In genomic region chr1:157119168-157119567, GRCm38 (mm10) we compare ENCODE assay signal across 29 mouse cellular contexts. TPM values are rescaled to one million over a fixed set of nuclear protein-coding genes. Genes with fewer than 3 reads are reported as not detected.
A peak's percentile ranks its signal among the peaks of the same experiment; 100 is the strongest.
DNase-seq lines count a peak whose midpoint lies in the region; ATAC-seq and TF ChIP-seq lines count a peak whose summit lies in the region.
"Had no signal": no experiment of that assay in that cellular context is flagged by ENCODE, and none has a peak within 500 bp of the region (broad histone marks: within the 10 kb centered on the region; RNA-seq: fewer than 3 reads in every experiment).

No protein-coding gene starts in this region.

- 75% methylated on average over 6 of the region's 6 CpGs for WGBS in embryonic facial prominence, embryonic 14.5 days
- WGBS in embryonic facial prominence, embryonic 10.5 days: 90% methylated on average over 6 of the region's 6 CpGs
- 84% methylated on average over 6 of the region's 6 CpGs for WGBS in heart, embryonic 12.5 days
- WGBS in lung, embryonic 14.5 days: 66% methylated on average over 6 of the region's 6 CpGs
- 84% methylated on average over 6 of the region's 6 CpGs for WGBS in limb, embryonic 14.5 days

- H3K27me3 ChIP-seq in embryonic facial prominence, embryonic 14.5 days (replicated peaks; ENCODE audit: control insufficient read depth, insufficient read depth, low read length): no peaks in the 10 kb centered on the region
- no peaks in the 10 kb centered on the region for H3K27me3 ChIP-seq in embryonic facial prominence, embryonic 10.5 days (replicated peaks; ENCODE audit: low read depth, poor library complexity, severe bottlenecking)
- H3K27me3 ChIP-seq in heart, embryonic 12.5 days (replicated peaks): no peaks in the 10 kb centered on the region
- H3K27me3 ChIP-seq in lung, embryonic 14.5 days (ENCODE audit: insufficient read depth, low read length): no peaks in the 10 kb centered on the region
- H3K27me3 ChIP-seq in limb, embryonic 14.5 days (ENCODE audit: control insufficient read depth, insufficient read depth, low read length): no peaks in the 10 kb centered on the region
- H3K27me3 ChIP-seq: embryonic facial prominence, embryonic 12.5 days; forebrain, embryonic 12.5 days; forebrain, embryonic 15.5 days; hindbrain, embryonic 13.5 days had no signal

- no peak overlapping the region for H3K4me2 ChIP-seq in embryonic facial prominence, embryonic 14.5 days (ENCODE audit: low read depth, low read length)
- no peak overlapping the region for H3K4me2 ChIP-seq in heart, embryonic 12.5 days
- H3K4me2 ChIP-seq in lung, embryonic 14.5 days: no peak overlapping the region
- no peak overlapping the region for H3K4me2 ChIP-seq in limb, embryonic 14.5 days (replicated peaks; ENCODE audit: low read depth, low read length, severe bottlenecking)
- H3K4me2 ChIP-seq: embryonic facial prominence, embryonic 12.5 days; forebrain, embryonic 12.5 days; forebrain, embryonic 15.5 days; hindbrain, embryonic 13.5 days had no signal

- TF ChIP-seq CTCF in lung, embryonic 14.5 days (IDR thresholded peaks at IDR 0.05; ENCODE audit: low read depth): no peak

- H3K9me3 ChIP-seq in embryonic facial prominence, embryonic 14.5 days (ENCODE audit: control insufficient read depth, low read length): 0 out of 2 replicates have a peak, but pooled peaks cover 2% of the 10 kb centered on the region
- no peaks in the 10 kb centered on the region for H3K9me3 ChIP-seq in embryonic facial prominence, embryonic 10.5 days
- peaks cover 4% of the 10 kb centered on the region; the same call in 1 of the 2 replicates for H3K9me3 ChIP-seq in heart, embryonic 12.5 days (replicated peaks)
- H3K9me3 ChIP-seq in lung, embryonic 14.5 days (ENCODE audit: low read depth, low read length): no peaks in the 10 kb centered on the region
- no peaks in the 10 kb centered on the region for H3K9me3 ChIP-seq in limb, embryonic 14.5 days (ENCODE audit: control insufficient read depth, low read length)
- H3K9me3 ChIP-seq: embryonic facial prominence, embryonic 12.5 days; forebrain, embryonic 12.5 days; forebrain, embryonic 15.5 days; heart, embryonic 10.5 days; hindbrain, embryonic 10.5 days; hindbrain, embryonic 13.5 days had no signal

- no peak overlapping the region for H3K9ac ChIP-seq in embryonic facial prominence, embryonic 14.5 days (ENCODE audit: low read depth, low read length)
- H3K9ac ChIP-seq in heart, embryonic 12.5 days: no peak overlapping the region
- no peak overlapping the region for H3K9ac ChIP-seq in lung, embryonic 14.5 days
- H3K9ac ChIP-seq in limb, embryonic 14.5 days (ENCODE audit: low read depth, low read length, severe bottlenecking): no peak overlapping the region
- H3K9ac ChIP-seq: embryonic facial prominence, embryonic 12.5 days; forebrain, embryonic 12.5 days; forebrain, embryonic 15.5 days; hindbrain, embryonic 13.5 days had no signal

- H3K36me3 ChIP-seq in embryonic facial prominence, embryonic 14.5 days (ENCODE audit: control insufficient read depth, insufficient read depth, low read length): no peaks in the 10 kb centered on the region
- H3K36me3 ChIP-seq in embryonic facial prominence, embryonic 10.5 days (replicated peaks): no peaks in the 10 kb centered on the region
- H3K36me3 ChIP-seq in heart, embryonic 12.5 days: no peaks in the 10 kb centered on the region
- H3K36me3 ChIP-seq in lung, embryonic 14.5 days (ENCODE audit: insufficient read depth): no peaks in the 10 kb centered on the region
- no peaks in the 10 kb centered on the region for H3K36me3 ChIP-seq in limb, embryonic 14.5 days (ENCODE audit: control insufficient read depth, insufficient read depth, low read length)
- H3K36me3 ChIP-seq: embryonic facial prominence, embryonic 12.5 days; forebrain, embryonic 12.5 days; forebrain, embryonic 15.5 days; heart, embryonic 10.5 days; hindbrain, embryonic 10.5 days; hindbrain, embryonic 13.5 days had no signal

- H3K4me1 ChIP-seq in embryonic facial prominence, embryonic 14.5 days (ENCODE audit: control insufficient read depth, insufficient read depth, low read length): no peaks in the 10 kb centered on the region
- no peaks in the 10 kb centered on the region for H3K4me1 ChIP-seq in embryonic facial prominence, embryonic 10.5 days
- 0 out of 2 replicates have a peak, but pooled peaks cover 4% of the 10 kb centered on the region for H3K4me1 ChIP-seq in heart, embryonic 12.5 days (replicated peaks)
- no peaks in the 10 kb centered on the region for H3K4me1 ChIP-seq in lung, embryonic 14.5 days (ENCODE audit: insufficient read depth)
- no peaks in the 10 kb centered on the region for H3K4me1 ChIP-seq in limb, embryonic 14.5 days (ENCODE audit: control insufficient read depth, insufficient read depth, low read length)
- H3K4me1 ChIP-seq: embryonic facial prominence, embryonic 12.5 days; forebrain, embryonic 12.5 days; forebrain, embryonic 15.5 days; hindbrain, embryonic 10.5 days; hindbrain, embryonic 13.5 days had no signal

- peak; percentile 66 for DNase-seq in embryonic facial prominence, embryonic 14.5 days (ENCODE audit: low spot score)
- no peak for DNase-seq in embryonic facial prominence, embryonic 10.5 days (ENCODE audit: low spot score)
- DNase-seq in heart, postnatal 4 days: no peak
- DNase-seq in lung, embryonic 14.5 days: no peak
- DNase-seq in lung, adult 18-20 months: no peak
- DNase-seq in limb, embryonic 14.5 days (ENCODE audit: low spot score): peak; percentile 12
- DNase-seq in adipocyte (ENCODE audit: low spot score): no peak
- DNase-seq: adrenal gland, postnatal 10 days; adrenal gland, postnatal 36 days; cerebellum, adult 18-20 months; cerebellum, adult 9-10 months; cerebellum, postnatal 14 days; heart, adult 18-20 months had no signal

- no peak overlapping the region for H3K27ac ChIP-seq in embryonic facial prominence, embryonic 14.5 days (replicated peaks; ENCODE audit: low read depth, low read length)
- H3K27ac ChIP-seq in embryonic facial prominence, embryonic 10.5 days (replicated peaks): no peak overlapping the region
- no peak overlapping the region for H3K27ac ChIP-seq in heart, embryonic 12.5 days (ENCODE audit: poor library complexity, severe bottlenecking)
- H3K27ac ChIP-seq in lung, embryonic 14.5 days (ENCODE audit: low read depth): no peak overlapping the region
- no peak overlapping the region for H3K27ac ChIP-seq in limb, embryonic 14.5 days (replicated peaks; ENCODE audit: low read depth, low read length)
- H3K27ac ChIP-seq: embryonic facial prominence, embryonic 12.5 days; forebrain, embryonic 12.5 days; forebrain, embryonic 15.5 days; heart, embryonic 10.5 days; hindbrain, embryonic 10.5 days; hindbrain, embryonic 13.5 days had no signal

- no peak overlapping the region for H3K4me3 ChIP-seq in embryonic facial prominence, embryonic 14.5 days (ENCODE audit: low read depth, low read length)
- no peak overlapping the region for H3K4me3 ChIP-seq in embryonic facial prominence, embryonic 10.5 days
- no peak overlapping the region for H3K4me3 ChIP-seq in heart, embryonic 12.5 days
- no peak overlapping the region for H3K4me3 ChIP-seq in lung, embryonic 14.5 days (ENCODE audit: low read depth, low read length)
- H3K4me3 ChIP-seq in limb, embryonic 14.5 days (replicated peaks; ENCODE audit: low read length): no peak overlapping the region
- H3K4me3 ChIP-seq: embryonic facial prominence, embryonic 12.5 days; erythroblast, embryonic 14.5 days; forebrain, embryonic 12.5 days; forebrain, embryonic 15.5 days; heart, embryonic 10.5 days; hindbrain, embryonic 10.5 days; hindbrain, embryonic 13.5 days had no signal

- no peak for TF ChIP-seq POLR2A in limb, embryonic 14.5 days (IDR thresholded peaks at IDR 0.05; ENCODE audit: borderline replicate concordance, extremely low read depth, insufficient read depth, insufficient read length)

- ATAC-seq in embryonic facial prominence, embryonic 14.5 days (ENCODE audit: low read depth): peak; percentile 92
- ATAC-seq in heart, embryonic 12.5 days (ENCODE audit: insufficient number of reproducible peaks, low FRiP score): peak; percentile 22; the same call in 1 of the 2 replicates
- peak; percentile 32; the same call in 1 of the 2 replicates for ATAC-seq in lung, embryonic 14.5 days (ENCODE audit: insufficient read depth)
- peak; percentile 59; the same call in 1 of the 2 replicates for ATAC-seq in limb, embryonic 14.5 days (ENCODE audit: low FRiP score, low read depth)
- ATAC-seq: activated CD4-positive, CD25-positive, alpha-beta regulatory T cell, adult 4 months; forebrain, embryonic 15.5 days; hindbrain, embryonic 16.5 days had no signal

RNA-seq across cellular contexts. Expression of gene Tex35, which starts 10.7 kb away (rescaled TPM):
- not detected in 2 replicates for polyA plus RNA-seq in embryonic facial prominence, embryonic 14.5 days (2014; fragmentation: Nextera tagmentation; extraction: Ambion mirVana)
- not detected in 2 replicates for polyA plus RNA-seq in embryonic facial prominence, embryonic 10.5 days (2016; fragmentation: Nextera tagmentation; extraction: Ambion mirVana)
- not detected in 2 replicates for polyA plus RNA-seq in heart, embryonic 12.5 days (2016; fragmentation: Nextera tagmentation; extraction: Ambion mirVana)
- total RNA-seq in heart, postnatal 4 days (2021): under 1 TPM; 0.43 to 0.79 TPM
- not detected in 2 replicates for polyA plus RNA-seq in lung, embryonic 14.5 days (2014; fragmentation: Nextera tagmentation; extraction: Ambion mirVana)
- polyA plus RNA-seq in limb, embryonic 14.5 days (2012; rRNA removed): not detected in 2 replicates
- polyA plus RNA-seq in limb, embryonic 14.5 days (2014; fragmentation: Nextera tagmentation; extraction: Ambion mirVana): not detected in 2 replicates
- total RNA-seq: adrenal gland, adult 18-20 months; adrenal gland, postnatal 10 days; adrenal gland, postnatal 36 days; ES-E14; gastrocnemius, adult 8-10 months; heart, adult 18-20 months; heart, postnatal 25 days had no signal
- polyA plus RNA-seq: embryonic facial prominence, embryonic 12.5 days; erythroblast, embryonic 14.5 days; forebrain, embryonic 12.5 days; forebrain, embryonic 15.5 days; heart, embryonic 10.5 days; heart, embryonic 14.5 days; heart, postnatal 0 days; hindbrain, embryonic 10.5 days; hindbrain, embryonic 13.5 days; hindbrain, embryonic 16.5 days had no signal

Comparison
In these comparisons a context has a peak if more than half of its experiments do, and no peak if none do; other contexts are left out.
1. DNase-seq: peak in embryonic facial prominence, embryonic 14.5 days (single experiment) and limb, embryonic 14.5 days (single experiment); none in embryonic facial prominence, embryonic 10.5 days (single experiment), heart, postnatal 4 days (single experiment), lung, embryonic 14.5 days (single experiment), lung, adult 18-20 months (0 of 2) and adipocyte (single experiment).
2. ATAC-seq: peak in every context shown above with its lines; median percentile 92 in embryonic facial prominence, embryonic 14.5 days; 59 in limb, embryonic 14.5 days; 32 in lung, embryonic 14.5 days; 22 in heart, embryonic 12.5 days.